Mouse (Mus musculus) central nervous system, embryonic 18 days (tissue): ENCODE data around the gene Herpud1. TPM values are rescaled to one million over a fixed set of nuclear protein-coding genes. Genes with fewer than 3 reads are reported as not detected.

Experiments
- polyA plus RNA-seq: library from polyadenylated mRNA; depleted of rRNA; stranded (reverse); fragments of >200 nt; gene quantifications from 2 replicates; pipeline ENCODE4 v1.2.3, GENCODE M21; 2012; rRNA removed

Herpud1 gene
- polyA plus RNA-seq: 61.6 and 63.6 TPM in 2 replicates

DNA sequence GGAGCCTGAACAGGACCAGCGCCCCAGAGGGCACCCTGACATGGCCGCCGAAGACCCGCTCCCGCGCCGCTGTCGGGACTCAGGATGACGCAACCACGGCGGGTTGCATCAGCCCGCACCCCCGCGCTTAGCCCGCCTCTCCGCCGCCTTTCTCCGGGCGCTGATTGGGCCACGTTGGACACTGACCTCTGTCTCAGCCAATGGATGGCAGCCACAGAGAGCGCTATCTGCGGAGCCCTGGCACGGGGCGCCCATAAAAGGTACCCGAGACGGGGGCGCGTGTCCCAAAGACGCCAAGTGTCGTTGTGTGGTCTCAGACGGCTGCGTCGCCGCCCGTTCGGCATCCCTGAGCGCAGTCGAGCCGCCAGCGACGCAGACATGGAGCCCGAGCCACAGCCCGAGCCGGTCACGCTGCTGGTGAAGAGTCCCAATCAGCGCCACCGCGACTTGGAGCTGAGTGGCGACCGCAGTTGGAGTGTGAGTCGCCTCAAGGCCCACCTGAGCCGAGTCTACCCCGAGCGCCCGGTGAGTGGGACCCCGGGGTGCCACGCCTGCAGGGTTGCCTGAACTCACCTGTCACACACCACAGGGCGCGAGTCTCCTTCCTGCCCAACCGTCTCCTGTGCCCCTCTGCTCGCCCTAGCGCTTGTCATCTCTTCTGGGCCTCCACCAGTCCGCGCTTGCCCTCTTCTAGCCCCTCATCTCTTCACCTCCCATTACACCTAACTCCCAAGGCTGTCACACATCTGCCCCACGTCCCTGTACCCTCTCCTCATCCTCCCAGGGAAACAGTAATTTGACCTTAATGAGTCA is at the start of gene Herpud1:
Gene Herpud1 (plus strand): TSS at position 225 of the 813 bp plus-strand sequence.

GRCm38 (mm10) chr8:94433981-94434466 is 47.8 kb downstream of the Herpud1 start, which contains the start of gene Nlrc5:
Gene Nlrc5 (plus strand): TSS chr8:94434356.

Other genes starting within 250 kb of the Herpud1 start
- gene Mt4, start 249.2 kb upstream of the Herpud1 start, polyA plus RNA-seq: 0.32 TPM in 1 of 2 replicates, not detected in the other
- gene Mt3, start 233.8 kb upstream of the Herpud1 start, polyA plus RNA-seq: 311 and 364 TPM in 2 replicates
- 56.7 and 224 TPM in 2 replicates for gene Mt2, start 213.8 kb upstream of the Herpud1 start, polyA plus RNA-seq
- gene Mt1, start 207.4 kb upstream of the Herpud1 start, polyA plus RNA-seq: 129 and 265 TPM in 2 replicates
- gene Nup93, start 171.9 kb upstream of the Herpud1 start, polyA plus RNA-seq: 42.7 and 46.6 TPM in 2 replicates
- 0.17 and 0.37 TPM in 2 replicates for gene Slc12a3, start 57.2 kb upstream of the Herpud1 start, polyA plus RNA-seq
- gene Nlrc5, start 47.9 kb downstream of the Herpud1 start, polyA plus RNA-seq: 0.45 and 1.0 TPM in 2 replicates
- 58.3 and 69.3 TPM in 2 replicates for gene Cpne2, start 146.6 kb downstream of the Herpud1 start, polyA plus RNA-seq
- 26.4 and 27.6 TPM in 2 replicates for gene Rspry1, start 215.5 kb downstream of the Herpud1 start, polyA plus RNA-seq
- gene Fam192a, start 215.6 kb downstream of the Herpud1 start, polyA plus RNA-seq: 51.6 and 57.7 TPM in 2 replicates